Mouse (Mus musculus): ENCODE results near the gene Gls2.

DNA sequence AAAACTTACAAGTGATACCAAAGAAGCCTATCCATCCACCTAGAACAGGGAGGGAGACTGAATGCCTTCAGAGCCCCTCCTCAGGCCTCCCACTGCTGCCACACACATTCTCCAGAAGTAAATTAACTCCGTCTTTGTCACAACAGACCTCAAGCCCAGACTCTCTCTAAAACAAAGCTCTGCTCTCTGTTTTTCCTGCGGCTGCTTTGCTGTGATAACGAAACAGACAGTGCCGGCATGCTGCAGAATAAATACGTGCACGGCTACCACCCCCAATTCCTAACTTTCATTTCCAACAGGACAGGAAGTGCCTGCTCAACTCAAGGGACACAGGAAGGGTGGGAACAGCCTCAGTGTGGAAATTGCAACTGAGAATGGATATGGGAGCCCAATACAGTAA lies 14.3 kb upstream of the Gls2 start, which contains the start of gene Rbms2:
- no peak for TF ChIP-seq CTCF (IDR thresholded peaks at IDR 0.05; ENCODE audit: borderline replicate concordance, insufficient read depth, low read depth, low read length)
- TF ChIP-seq POLR2A (IDR thresholded peaks at IDR 0.05; ENCODE audit: borderline replicate concordance, insufficient read depth, low read length) = no peak
